Mouse (Mus musculus) mesoderm, embryonic 11.5 days (tissue): ENCODE results near the gene Rexo5.
A peak's percentile ranks its signal among the peaks of the same experiment; 100 is the strongest.

Experiments used
- DNase-seq: peaks from one replicate; pipeline ENCODE4 v3.0.0-alpha.2; 2012; ENCODE audit warnings: low read depth, low spot score

Rexo5 gene

DNA sequence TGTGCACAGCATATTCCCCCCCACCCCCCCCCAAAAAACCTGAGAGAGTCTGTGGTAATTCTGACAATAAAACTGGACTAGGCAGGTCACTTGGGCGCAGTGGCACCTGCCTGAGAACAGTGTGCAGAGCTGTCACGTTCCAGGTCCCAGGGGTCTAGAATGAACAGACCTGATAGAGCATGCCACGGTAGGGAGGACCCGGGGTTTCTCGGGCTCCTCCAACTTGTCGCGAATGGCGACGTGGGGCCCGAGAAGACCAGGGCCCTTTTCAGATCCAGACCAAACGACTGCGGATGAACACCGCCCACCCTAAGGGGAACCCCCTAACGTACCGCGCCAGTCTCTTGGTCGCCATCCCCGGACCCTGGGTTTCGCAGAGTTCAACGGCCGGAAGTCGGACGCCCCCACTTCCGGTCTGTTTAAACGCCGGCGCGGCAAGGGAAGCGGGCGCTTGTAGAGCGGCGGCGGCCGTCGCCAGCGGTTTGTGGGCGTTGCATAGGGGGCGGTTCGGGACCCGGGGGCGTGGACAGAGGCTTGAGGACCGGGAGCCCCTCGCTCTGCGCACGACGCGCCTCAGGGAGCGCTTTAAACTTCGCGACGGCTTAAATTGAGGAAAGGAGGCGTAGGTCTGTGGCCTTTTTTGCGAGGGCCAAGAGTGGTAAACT is at the start of gene Rexo5, which contains the start of gene Eri2:
Rexo5 (plus strand) TSS at position 421 of the 665 bp plus-strand sequence.
Eri2 (minus strand) TSS at position 473 of the 665 bp plus-strand sequence.
- DNase-seq, result peak; percentile 91

DNA sequence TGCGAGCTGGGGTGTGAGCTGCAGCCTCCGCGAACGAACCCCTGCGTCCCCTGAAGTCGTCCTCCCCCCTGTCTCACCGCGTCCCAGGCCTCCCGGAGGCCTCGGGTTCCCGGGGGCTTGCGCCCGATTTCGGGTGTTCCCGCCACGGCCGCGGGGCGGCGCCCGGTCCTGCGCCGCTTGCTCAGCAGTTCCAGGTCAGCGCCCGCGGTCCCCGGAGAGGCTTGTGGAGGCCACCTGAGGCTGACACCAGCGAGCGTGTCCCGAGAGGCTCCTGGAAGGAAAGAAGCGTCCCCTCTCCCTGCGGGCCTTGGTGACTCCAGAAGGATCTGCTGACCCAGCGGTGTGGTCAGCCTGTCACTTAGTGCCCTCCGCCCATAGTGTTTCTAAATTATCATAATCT is 49.5 kb upstream of the Rexo5 start:
- peak; percentile 52 for DNase-seq

DNA sequence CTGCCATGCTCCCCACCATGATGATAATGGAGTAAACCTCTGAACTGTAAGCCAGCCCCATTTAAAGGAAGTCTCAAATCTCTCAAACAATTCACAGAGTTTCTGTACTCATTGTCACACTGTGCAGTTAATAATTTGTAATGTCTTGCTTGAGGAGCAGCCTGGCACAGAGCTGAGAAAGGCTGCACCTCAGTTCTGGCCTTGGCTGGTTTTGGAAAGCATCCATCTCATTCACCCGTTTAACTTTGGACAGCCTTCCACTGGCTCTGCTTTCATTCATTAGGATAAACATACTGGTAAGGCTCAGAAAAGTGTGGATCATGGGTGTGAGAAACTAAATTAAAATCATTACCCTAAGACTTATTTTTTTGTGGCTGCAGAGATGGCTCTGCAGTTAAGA is 47.9 kb upstream of the Rexo5 start:
- DNase-seq, result no peak

DNA sequence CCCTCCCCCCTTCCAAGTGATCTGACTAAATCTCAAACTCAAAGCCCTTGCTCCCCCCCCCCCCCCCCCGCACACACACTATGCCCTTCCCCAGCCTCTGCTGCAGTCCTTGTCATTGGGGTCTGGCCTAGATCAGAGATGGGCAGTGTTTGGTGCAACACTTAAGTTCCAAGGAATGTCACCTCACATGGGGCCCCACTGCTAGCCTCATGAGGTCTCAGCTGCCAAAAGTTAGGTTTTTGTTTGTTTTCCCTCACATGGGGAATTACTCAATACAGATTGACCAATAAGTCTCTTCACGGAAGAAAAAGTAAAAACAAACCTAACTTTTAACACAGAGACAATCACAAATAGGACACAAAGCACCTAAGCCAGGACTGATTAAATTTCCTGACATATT is 45.0 kb upstream of the Rexo5 start:
- DNase-seq, result no peak

DNA sequence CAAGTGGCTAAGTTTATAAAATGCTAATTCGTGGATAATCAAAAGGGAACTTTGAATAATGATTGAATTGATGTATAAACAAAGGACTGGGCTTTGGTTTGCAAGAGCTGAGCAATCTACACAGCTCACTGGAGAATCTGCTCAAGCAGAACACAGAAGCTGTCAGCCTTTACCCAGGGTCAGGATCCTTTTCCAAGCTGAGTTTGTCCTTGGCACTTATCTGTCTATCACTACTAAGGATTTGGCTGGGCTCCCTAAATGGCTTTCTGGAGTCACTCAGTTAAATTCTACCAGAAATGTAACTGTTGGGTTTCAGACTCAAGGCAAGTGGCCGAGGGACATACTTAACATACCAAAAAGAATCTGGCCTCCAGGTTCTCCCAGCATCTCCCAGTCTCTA is 43.9 kb upstream of the Rexo5 start:
- no peak for DNase-seq

DNA sequence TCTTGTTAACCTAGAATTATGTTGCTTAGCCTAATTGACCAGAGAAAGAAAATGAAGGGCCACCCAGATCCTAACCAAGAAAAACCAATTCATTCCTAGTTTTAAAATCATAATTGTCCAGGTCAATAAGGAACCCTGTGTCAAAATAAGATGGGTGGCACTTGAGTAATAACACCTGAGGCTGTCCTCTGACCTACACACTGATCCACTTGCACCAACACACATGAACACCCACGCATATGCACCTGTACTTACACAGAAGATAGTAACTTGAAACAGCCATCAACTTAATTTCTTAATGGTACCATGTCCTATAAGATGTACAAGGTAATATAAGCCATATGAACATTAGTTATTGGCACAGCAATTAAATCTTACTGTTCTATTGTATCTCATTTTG is 40.1 kb upstream of the Rexo5 start:
- no peak for DNase-seq

DNA sequence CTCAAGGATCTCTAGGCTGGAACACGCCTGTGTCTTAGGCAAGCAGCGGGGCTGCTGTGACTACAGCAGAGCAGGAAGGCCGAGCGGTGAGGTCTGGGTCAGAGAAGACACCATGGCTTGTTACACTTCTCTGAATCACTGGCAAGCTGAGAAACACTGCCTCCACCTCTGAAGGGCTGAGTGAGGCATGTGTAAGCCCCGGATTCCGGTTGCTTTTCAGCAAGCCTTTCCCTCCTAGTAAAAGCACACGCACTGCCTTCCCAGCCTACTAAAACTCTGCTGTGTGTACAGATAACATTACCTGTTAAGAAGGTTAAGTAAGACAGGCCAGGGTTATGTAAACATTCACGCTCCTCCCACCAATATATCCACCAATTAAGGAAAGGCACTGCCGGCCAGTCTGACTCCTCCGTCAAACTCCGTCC is 33.3 kb upstream of the Rexo5 start, which contains the start of gene Acsm3:
Acsm3 (plus strand) TSS at position 397 of the 425 bp plus-strand sequence.
- no peak for DNase-seq

DNA sequence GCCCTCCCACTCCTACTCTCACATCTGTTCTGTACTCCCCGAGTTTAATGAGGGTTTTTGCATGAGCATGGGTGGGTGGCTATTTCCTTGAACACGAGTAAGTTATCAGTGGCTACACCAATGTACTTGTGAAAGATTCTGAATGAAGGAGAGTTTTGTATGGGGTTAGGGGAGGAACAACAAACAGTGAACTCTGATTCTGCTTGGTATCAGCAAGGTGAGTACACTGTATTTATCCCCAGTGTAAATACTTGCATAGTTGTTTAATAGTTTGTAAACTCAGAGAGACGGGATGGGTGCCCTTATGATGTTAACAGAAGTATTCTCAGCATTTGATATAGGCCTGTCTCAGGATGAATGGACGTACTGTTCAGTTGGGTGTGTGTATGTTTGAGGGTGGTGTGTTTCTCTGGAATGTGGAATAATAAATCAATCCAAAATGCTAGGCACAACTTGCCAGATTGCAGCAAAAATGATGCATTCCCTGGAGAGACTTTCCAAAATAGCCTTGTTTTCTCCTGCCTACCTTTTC is 31.6 kb upstream of the Rexo5 start:
- no peak for DNase-seq

DNA sequence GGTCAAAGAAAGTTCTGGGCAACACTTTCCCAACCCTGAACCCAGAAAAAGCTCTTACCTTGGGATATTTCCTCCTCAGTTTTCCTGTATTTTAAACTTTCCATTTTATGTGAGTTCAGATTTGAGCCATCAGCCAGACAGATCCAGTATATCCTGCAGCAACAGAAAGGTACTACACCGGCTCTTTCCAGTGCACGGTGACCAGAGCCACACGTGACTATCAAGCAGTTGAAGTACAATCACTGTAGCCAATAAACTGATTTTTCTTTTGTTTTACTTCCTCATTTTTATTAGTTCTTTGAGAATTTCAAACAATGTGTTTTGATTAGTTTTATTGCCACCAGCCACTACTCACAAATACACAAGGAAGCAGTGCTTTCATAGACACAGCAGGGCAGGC is 29.4 kb upstream of the Rexo5 start:
- DNase-seq, result no peak

DNA sequence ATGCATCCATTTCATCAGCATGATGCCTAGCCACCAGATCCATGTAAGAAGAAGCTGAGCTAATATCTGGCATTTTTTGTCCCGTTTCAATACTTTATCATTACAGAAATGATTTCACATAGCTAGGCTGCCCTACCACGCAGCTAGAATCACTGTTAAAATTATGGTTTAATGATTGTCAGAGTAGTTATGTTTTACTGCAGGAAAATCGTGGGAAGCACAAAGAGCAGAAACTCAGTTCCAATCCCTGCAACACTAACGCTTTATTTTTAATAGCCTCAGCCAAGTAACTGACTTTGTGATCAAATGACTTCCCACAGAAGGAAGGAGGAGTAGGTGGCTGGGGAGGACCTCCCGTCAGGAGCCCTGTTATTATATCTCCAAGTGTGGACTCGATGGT is 26.8 kb upstream of the Rexo5 start:
- DNase-seq, result no peak

DNA sequence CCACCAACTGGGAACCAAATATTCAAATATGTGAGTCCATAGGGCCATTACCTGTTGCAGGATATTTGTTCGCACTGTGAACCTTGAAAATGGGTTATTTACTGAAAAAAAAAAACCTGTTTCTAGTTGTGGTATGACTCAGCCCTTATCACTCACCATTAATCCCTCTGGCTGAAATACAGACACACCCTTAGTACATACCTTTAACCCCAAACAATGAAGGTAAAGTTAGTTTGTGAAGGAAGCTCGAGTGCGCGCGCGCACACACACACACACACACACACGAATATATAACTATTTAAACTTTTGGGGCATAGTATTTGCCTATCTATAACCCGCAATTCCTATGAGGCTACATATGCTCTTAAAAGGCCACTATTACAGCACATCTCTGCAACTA is 23.9 kb upstream of the Rexo5 start:
- no peak for DNase-seq

DNA sequence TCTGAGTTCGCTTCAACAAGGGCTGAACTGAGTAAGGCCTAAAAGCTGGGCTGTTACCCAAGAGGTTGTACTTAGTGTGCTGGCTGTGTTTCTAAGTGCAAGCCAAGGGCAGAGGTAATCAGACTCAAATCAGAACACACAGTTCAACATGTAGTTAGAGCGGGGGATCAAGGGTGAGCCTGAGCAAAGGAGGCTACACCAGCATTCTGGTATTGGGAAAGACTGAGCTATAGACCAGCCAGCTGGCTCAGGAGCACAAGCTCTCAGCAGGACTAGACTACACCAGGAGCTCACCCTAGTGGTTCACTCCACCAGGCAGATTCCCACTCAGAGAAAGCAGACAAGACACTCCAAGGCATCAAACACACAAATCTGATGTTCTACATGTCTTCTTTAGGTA is 10.4 kb upstream of the Rexo5 start:
- DNase-seq, result no peak

DNA sequence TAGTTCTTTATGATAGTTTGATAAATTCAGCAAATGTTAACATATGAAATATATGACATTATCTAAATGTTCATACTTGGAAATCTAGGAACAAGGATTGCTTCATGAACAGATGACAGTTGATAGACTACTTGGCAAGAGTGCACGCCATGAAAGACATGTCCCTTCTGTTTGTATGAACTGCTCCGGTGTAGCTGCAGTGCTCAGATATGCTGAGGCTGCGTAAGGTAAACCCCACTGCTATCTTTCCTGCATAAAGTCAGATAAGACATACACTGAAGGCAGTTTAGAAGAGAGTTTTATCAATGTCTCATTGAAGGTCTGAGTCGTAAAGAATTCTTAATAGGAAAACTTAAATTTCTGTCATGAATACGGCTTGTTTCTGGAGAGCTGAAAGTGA is 8.9 kb upstream of the Rexo5 start:
- no peak for DNase-seq

DNA sequence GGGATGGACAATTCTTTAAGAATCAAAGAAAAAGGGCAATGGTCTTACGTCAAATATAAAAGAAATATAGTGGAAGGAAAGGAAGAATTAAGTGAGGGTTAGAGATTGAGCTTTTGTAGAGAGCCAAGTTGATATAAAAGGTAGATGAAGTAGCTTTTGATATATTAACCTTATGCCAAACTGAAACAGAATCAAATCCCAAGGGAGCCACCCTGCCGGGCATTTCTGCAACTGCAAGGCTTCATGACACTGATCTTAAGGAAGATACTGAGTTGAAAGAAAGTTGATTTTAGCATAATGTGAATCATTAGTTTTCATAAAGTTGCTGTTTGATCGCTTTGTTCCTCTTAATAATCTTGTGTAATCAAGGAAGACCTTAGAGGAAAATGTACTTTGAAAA is 4.8 kb upstream of the Rexo5 start:
- no peak for DNase-seq

DNA sequence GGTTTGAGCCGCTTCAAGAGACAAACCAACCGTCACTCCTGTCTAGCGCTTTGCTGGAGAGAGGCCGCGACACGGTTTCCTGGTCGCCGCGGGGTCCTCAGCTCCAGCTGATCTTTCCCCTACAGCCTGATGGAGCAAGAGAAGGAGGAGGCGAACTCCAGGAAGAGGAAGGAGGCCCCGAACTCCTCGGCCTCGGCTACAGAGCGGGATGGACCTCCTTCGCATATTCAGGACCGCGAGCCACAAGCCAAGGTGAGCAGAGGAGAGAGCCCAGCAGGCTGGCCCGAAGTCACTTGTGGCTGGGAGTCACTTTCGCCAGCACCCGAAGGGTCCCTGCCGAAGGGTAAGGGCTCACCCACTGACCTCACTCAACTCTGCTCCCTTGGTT is 439 bp downstream of the Rexo5 start:
- DNase-seq, result no peak

DNA sequence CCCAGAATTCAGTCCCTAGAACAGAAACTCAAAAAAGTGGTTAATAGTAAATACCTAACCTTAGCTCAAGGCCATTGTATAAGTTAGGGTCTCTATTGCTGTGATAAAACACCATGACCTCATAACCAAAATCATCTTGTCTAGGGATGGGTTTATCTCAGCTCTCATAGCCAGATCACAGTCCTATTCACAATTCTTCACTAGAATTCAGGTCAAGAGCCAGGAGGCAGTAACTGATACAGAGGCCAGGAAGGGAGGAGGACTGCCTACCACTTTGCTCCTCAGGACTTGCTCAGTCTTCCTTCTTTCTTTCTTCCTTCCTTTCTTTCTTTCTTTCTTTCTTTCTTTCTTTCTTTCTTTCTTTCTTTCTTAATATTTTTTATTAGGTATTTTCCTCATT is 1.5 kb downstream of the Rexo5 start:
- DNase-seq, result no peak

DNA sequence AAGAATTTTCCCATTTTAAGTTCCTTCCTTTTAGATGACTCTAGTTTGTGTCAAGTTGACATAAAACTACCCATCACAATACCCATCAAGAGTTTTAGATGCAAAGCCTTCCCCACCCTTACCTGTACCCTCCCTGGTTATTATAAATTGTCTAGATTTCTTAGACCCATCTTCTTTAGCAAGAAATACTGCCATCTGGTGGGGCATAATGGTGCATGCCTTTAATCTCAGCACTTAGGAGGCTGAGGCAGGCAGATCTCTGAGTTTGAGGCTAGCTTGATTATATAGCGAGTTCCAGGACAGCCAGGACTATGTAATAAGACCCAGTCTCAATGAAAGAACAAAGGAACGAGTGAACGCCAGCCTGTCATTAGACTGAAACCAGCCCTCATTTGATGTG is 6.7 kb downstream of the Rexo5 start:
- no peak for DNase-seq

DNA sequence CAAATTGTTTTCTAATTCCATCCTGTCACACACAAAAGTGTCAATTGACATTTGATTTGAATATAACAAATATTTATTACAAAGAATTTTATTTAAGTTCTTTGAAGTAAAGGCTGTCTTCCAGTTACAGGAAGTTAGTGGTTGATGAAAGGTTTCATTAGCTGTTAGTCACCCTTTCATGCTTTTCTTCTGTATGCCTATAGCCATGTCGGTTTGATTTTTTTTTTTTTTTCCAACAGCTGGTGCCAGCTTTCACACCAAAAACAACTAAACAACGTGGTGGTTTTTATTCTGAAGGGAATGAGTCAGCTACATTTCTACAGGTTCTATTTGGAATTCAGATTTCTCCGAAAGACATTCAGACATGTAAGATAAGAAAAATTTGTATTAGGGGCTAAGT is 7.2 kb downstream of the Rexo5 start:
- DNase-seq, result no peak

DNA sequence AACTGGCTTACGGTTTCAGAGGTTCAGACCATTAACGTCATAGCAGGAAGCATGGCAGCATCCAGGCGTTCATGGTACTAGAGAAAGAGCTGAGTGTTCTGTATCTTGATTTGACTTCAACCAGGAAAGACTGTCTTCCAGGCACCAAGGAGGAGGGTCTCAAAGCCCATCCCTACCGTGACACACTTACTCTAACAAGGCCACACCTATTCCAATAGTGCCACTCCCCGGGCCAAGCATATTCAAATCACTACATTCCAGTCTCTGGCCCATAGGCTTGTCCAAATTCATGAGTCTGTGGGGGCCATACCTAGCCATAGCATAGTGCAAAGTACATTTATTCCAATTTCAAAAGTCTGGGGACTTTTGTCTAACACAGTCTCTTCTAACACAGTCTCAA is 13.6 kb downstream of the Rexo5 start:
- no peak for DNase-seq

DNA sequence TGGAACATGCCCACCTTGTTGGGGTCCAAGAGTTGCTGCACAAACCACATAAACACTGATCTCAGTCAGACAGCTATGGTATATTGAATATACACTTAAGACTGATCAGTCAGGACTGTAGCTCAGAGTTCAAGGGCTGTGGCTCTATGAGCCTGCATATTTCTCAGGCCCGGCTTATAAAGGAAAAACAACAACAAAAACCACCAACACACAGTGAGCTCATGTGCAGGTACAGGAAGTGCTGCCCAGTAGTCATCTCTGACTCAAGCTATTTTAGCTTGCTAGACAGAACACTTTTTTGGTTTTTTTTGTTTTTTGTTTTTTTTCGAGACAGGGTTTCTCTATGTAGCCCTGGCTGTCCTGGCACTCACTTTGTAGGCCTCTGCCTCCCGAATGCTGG is 14.9 kb downstream of the Rexo5 start:
- DNase-seq, result no peak

DNA sequence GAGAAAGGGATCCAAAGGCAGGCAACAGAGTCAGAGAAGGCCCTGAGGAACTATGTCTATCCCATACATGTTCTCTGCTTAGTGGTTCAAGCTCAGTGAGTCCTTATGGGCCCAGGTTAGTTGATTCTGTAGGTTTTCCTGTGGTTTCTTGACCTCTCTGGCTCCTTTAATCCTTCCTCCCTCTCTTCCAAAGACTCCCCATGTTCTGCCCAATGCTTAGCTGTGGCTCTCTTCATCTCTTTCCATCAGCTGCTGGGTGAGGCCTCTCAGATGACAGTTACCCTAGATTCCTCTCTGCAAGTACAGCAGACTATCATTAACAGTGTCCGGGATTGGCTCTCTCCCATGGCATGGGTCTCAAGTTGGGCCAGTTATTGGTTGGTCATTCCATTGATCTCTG is 41.6 kb downstream of the Rexo5 start:
- DNase-seq, result no peak

DNA sequence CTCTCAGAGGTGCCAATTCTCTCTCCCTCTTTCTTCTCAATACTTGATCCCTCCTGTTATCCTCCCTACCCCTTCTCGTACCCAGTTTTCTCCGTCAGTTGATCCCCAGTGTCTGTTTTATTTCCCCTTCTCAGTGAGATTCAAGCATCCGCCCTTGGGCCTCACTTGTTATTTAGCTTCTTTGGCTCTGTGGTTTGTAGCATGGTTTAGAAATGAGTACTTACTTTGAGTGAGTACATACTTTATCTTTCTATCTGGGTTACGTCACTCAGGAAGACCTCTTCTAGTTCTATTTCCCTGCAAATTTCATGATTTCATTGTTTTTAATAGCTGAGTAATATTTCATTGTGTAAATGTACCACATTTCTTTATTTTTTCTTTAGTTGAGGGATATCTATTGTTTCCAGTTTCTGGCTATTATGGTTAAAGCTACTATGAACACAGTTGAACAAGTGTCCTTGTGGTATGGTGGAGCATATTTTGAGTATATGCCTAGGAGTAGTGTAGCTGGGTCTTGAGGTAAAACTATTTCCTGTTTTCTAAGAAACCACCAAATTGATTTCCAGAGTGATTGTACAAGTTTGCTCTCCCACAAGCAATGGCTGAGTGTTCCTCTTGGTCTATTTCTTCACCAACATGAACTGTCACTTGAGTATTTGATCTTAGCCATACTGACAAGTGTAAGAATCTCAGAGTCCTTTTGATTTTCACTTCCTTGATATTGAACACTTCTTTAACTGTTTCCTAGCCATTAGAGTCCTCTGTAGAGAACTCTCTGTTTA is 42.4 kb downstream of the Rexo5 start:
- no peak for DNase-seq

DNA sequence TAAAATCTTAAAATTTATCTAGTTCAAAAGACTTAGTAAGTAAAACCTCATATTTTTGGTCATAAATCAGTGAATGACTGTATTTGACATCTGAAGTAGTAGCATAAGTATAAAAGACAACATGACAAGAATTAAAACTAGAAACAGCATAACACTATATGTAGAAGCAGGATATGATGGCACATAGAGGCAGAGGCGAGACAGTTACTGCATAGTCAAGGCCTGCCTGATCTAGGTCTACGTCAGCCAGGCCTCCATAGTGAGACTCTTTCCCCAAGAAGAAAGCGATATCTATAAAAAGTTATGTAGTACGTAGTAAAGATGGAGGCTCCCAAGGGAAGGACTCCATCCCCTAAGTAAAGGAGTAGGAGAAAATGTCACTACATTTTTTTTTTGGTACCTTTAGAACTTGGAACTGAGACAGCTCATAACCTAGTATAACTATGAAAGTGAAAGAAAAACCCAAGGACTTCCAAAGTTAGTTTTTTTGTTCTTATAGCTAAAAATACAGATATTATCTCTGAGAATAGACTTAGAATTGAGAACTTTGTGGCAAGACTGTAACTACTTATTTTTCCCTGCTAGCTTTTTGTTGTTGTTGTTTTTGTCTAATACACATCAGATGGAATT is 48.1 kb downstream of the Rexo5 start:
- DNase-seq, result no peak
